Mouse (Mus musculus): ENCODE data around the gene Cfdp1. TPM values are rescaled to one million over a fixed set of nuclear protein-coding genes. Genes with fewer than 3 reads are reported as not detected.

Cfdp1 gene
- polyA plus RNA-seq, 1 experiment, result 5.8 TPM

GRCm38 (mm10) chr8:111732406-111733085 is 121.5 kb downstream of the Cfdp1 start:
- Histone ChIP-seq H3K27ac (ENCODE audit: control insufficient read depth, insufficient read depth, low read length) (no peak overlapping the region), H3K4me1 (replicated peaks; ENCODE audit: control insufficient read depth, insufficient read depth, low read length) (peaks cover 10% of the 10 kb centered on the region), H3K4me3 (ENCODE audit: control insufficient read depth, insufficient read depth, low read length) (peak overlapping the region; percentile 46), H3K27me3 (ENCODE audit: control insufficient read depth, insufficient read depth, low read length) (peaks cover 15% of the 10 kb centered on the region; the same call in 1 of the 2 replicates), H3K36me3 (ENCODE audit: control insufficient read depth, insufficient read depth, low read length) (no peaks in the 10 kb centered on the region)
- DNase-seq, result no peak
- 33% methylated on average over 10 of the region's 10 CpGs for WGBS
- no peak for TF ChIP-seq CTCF (IDR thresholded peaks at IDR 0.05; ENCODE audit: borderline replicate concordance, control insufficient read depth, extremely low read depth, insufficient read depth, low read length, poor library complexity)

GRCm38 (mm10) chr8:111732004-111732403 is 122.1 kb downstream of the Cfdp1 start:
- Histone ChIP-seq H3K4me1 (replicated peaks; ENCODE audit: control insufficient read depth, insufficient read depth, low read length) (peaks cover 10% of the 10 kb centered on the region), H3K27ac (ENCODE audit: control insufficient read depth, insufficient read depth, low read length) (no peak overlapping the region), H3K4me3 (ENCODE audit: control insufficient read depth, insufficient read depth, low read length) (peak overlapping the region; percentile 46), H3K27me3 (ENCODE audit: control insufficient read depth, insufficient read depth, low read length) (peaks cover 15% of the 10 kb centered on the region; the same call in 1 of the 2 replicates), H3K36me3 (ENCODE audit: control insufficient read depth, insufficient read depth, low read length) (no peaks in the 10 kb centered on the region)
- TF ChIP-seq POLR2A (IDR thresholded peaks at IDR 0.05; ENCODE audit: control insufficient read depth, extremely low read depth, insufficient read depth, low read length, poor library complexity) (no peak), CTCF (IDR thresholded peaks at IDR 0.05; ENCODE audit: borderline replicate concordance, control insufficient read depth, extremely low read depth, insufficient read depth, low read length, poor library complexity) (no peak)
- 1% methylated on average over 41 of the region's 41 CpGs for WGBS
- DNase-seq, result peak; percentile 80

- TF ChIP-seq CTCF (IDR thresholded peaks at IDR 0.05; ENCODE audit: borderline replicate concordance, control insufficient read depth, extremely low read depth, insufficient read depth, low read length, poor library complexity), result no peak
- TF ChIP-seq POLR2A (IDR thresholded peaks at IDR 0.05; ENCODE audit: control insufficient read depth, extremely low read depth, insufficient read depth, low read length, poor library complexity), result no peak
- Histone ChIP-seq H3K4me1 (replicated peaks; ENCODE audit: control insufficient read depth, insufficient read depth, low read length) (peaks cover 10% of the 10 kb centered on the region), H3K36me3 (ENCODE audit: control insufficient read depth, insufficient read depth, low read length) (no peaks in the 10 kb centered on the region), H3K27ac (ENCODE audit: control insufficient read depth, insufficient read depth, low read length) (no peak overlapping the region), H3K4me3 (ENCODE audit: control insufficient read depth, insufficient read depth, low read length) (peak overlapping the region; percentile 46), H3K27me3 (ENCODE audit: control insufficient read depth, insufficient read depth, low read length) (peaks cover 15% of the 10 kb centered on the region; the same call in 1 of the 2 replicates)
- WGBS, result 3% methylated on average over 38 of the region's 39 CpGs
- no peak for DNase-seq
Measured at GRCm38 (mm10) chr8:111731231-111731977, 122.7 kb downstream of the Cfdp1 start.

GRCm38 (mm10) chr8:111729233-111730170 is 124.6 kb downstream of the Cfdp1 start:
- Histone ChIP-seq H3K4me3 (ENCODE audit: control insufficient read depth, insufficient read depth, low read length) (no peak overlapping the region), H3K36me3 (ENCODE audit: control insufficient read depth, insufficient read depth, low read length) (no peaks in the 10 kb centered on the region), H3K27me3 (ENCODE audit: control insufficient read depth, insufficient read depth, low read length) (peaks cover 15% of the 10 kb centered on the region; the same call in 1 of the 2 replicates), H3K4me1 (replicated peaks; ENCODE audit: control insufficient read depth, insufficient read depth, low read length) (peaks cover 10% of the 10 kb centered on the region), H3K27ac (ENCODE audit: control insufficient read depth, insufficient read depth, low read length) (no peak overlapping the region)
- TF ChIP-seq POLR2A (IDR thresholded peaks at IDR 0.05; ENCODE audit: control insufficient read depth, extremely low read depth, insufficient read depth, low read length, poor library complexity) (no peak), CTCF (IDR thresholded peaks at IDR 0.05; ENCODE audit: borderline replicate concordance, control insufficient read depth, extremely low read depth, insufficient read depth, low read length, poor library complexity) (no peak)
- WGBS, result 86% methylated on average over 7 of the region's 7 CpGs
- no peak for DNase-seq

- H3K4me1 ChIP-seq (replicated peaks; ENCODE audit: control insufficient read depth, insufficient read depth, low read length), result peaks cover 10% of the 10 kb centered on the region
- no peaks in the 10 kb centered on the region for H3K36me3 ChIP-seq (ENCODE audit: control insufficient read depth, insufficient read depth, low read length)
- TF ChIP-seq CTCF (IDR thresholded peaks at IDR 0.05; ENCODE audit: borderline replicate concordance, control insufficient read depth, extremely low read depth, insufficient read depth, low read length, poor library complexity), result no peak
- TF ChIP-seq POLR2A (IDR thresholded peaks at IDR 0.05; ENCODE audit: control insufficient read depth, extremely low read depth, insufficient read depth, low read length, poor library complexity), result no peak
- H3K27ac ChIP-seq (ENCODE audit: control insufficient read depth, insufficient read depth, low read length), result no peak overlapping the region
- peaks cover 15% of the 10 kb centered on the region; the same call in 1 of the 2 replicates for H3K27me3 ChIP-seq (ENCODE audit: control insufficient read depth, insufficient read depth, low read length)
- 87% methylated on average over 5 of the region's 5 CpGs for WGBS
- no peak for DNase-seq
- H3K4me3 ChIP-seq (ENCODE audit: control insufficient read depth, insufficient read depth, low read length), result no peak overlapping the region
Measured at GRCm38 (mm10) chr8:111728481-111728880, 125.6 kb downstream of the Cfdp1 start.

- no peak for DNase-seq
- Histone ChIP-seq H3K27me3 (ENCODE audit: control insufficient read depth, insufficient read depth, low read length) (peaks cover 11% of the 10 kb centered on the region; the same call in 1 of the 2 replicates), H3K4me1 (replicated peaks; ENCODE audit: control insufficient read depth, insufficient read depth, low read length) (peaks cover 10% of the 10 kb centered on the region), H3K27ac (ENCODE audit: control insufficient read depth, insufficient read depth, low read length) (no peak overlapping the region), H3K36me3 (ENCODE audit: control insufficient read depth, insufficient read depth, low read length) (no peaks in the 10 kb centered on the region), H3K4me3 (ENCODE audit: control insufficient read depth, insufficient read depth, low read length) (no peak overlapping the region)
- TF ChIP-seq POLR2A (IDR thresholded peaks at IDR 0.05; ENCODE audit: control insufficient read depth, extremely low read depth, insufficient read depth, low read length, poor library complexity) (no peak), CTCF (IDR thresholded peaks at IDR 0.05; ENCODE audit: borderline replicate concordance, control insufficient read depth, extremely low read depth, insufficient read depth, low read length, poor library complexity) (no peak)
- 93% methylated on average over 4 of the region's 4 CpGs for WGBS
Measured at GRCm38 (mm10) chr8:111727553-111727952, 126.5 kb downstream of the Cfdp1 start.
